Mouse (Mus musculus) forebrain, embryonic 12.5 days (tissue): ENCODE measurements at regions not wholly inside any gene's neighbourhood (a gene's known extent, or its start where the extent isn't known, plus 50 kb on each side); places are given as distances from the start of the nearest gene placed in this dataset.

Experiments
- ATAC-seq: fragments of 200-750 bp; cut with Nextera tagmentation; 2 replicates; pipeline ENCODE4 v1.8.0; 2017; ENCODE audit warnings: moderate TSS enrichment; ENCODE audit not compliant: low FRiP score
- H3K27ac ChIP-seq: fragments of 300-500 bp; sonication (generic); 2 replicates; pipeline ENCODE4 v1.5.1; 2016; ENCODE audit warnings: mild to moderate bottlenecking
- H3K27me3 ChIP-seq: fragments of 300-500 bp; sonication (generic); 2 replicates; pipeline ENCODE4 v1.6.1; 2016; ENCODE audit warnings: mild to moderate bottlenecking
- H3K36me3 ChIP-seq: fragments of 300-500 bp; sonication (generic); replicated peaks from 2 replicates; pipeline ENCODE4 v1.6.1; 2016; ENCODE audit warnings: mild to moderate bottlenecking
- H3K4me1 ChIP-seq: fragments of 300-500 bp; sonication (generic); 2 replicates; pipeline ENCODE4 v1.6.1; 2016
- H3K4me2 ChIP-seq: fragments of 300-500 bp; sonication (generic); 2 replicates; pipeline ENCODE4 v1.6.1; 2016; ENCODE audit warnings: mild to moderate bottlenecking, moderate library complexity
- H3K4me3 ChIP-seq: fragments of 300-500 bp; sonication (generic); replicated peaks from 2 replicates; pipeline ENCODE4 v1.5.1; 2016; ENCODE audit warnings: mild to moderate bottlenecking
- H3K9ac ChIP-seq: fragments of 300-500 bp; sonication (generic); 2 replicates; pipeline ENCODE4 v1.6.1; 2016; ENCODE audit warnings: mild to moderate bottlenecking
- H3K9me3 ChIP-seq: fragments of 300-500 bp; sonication (generic); 2 replicates; pipeline ENCODE4 v1.6.1; 2016
- WGBS: fragments of 180-500 bp; shearing (Covaris S2); methylation state at CpG from one replicate; pipeline ENCODE4 v1.1.7; 2016; 5-methylcytosine and 5-hydroxymethylcytosine counted together

GRCm38 (mm10) chr16:88412287-88412686 lies 94.5 kb downstream of the Cldn17 start:
- H3K9ac ChIP-seq = no peak overlapping the region
- no peak for ATAC-seq
- H3K27ac ChIP-seq = no peak overlapping the region
- H3K4me2 ChIP-seq = no peak overlapping the region
- 88% methylated on average over 1 of the region's 1 CpGs for WGBS
- no peaks in the 10 kb centered on the region for H3K4me1 ChIP-seq
- no peaks in the 10 kb centered on the region for H3K9me3 ChIP-seq
- no peaks in the 10 kb centered on the region for H3K36me3 ChIP-seq
- H3K4me3 ChIP-seq = no peak overlapping the region
- no peaks in the 10 kb centered on the region for H3K27me3 ChIP-seq

DNA sequence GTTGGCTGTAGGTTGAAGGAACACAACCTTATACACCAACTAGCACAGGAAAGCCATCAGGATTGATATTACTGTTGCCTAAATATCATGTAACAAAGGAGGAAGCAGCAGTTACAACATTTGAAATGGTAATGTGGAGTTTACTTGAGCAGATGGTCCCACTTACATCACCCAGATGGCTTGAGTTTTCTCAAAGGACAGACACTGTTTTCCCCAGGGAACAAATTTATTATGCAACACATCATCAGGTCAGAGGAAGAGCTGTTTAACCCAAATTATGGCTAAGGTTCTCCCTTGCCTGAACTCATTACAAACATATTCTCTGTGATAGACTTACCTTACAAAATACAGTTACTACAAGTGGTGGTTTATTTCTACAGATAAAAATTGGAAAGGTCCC lies 98.6 kb downstream of the Cldn17 start:
- Histone ChIP-seq H3K9ac (no peak overlapping the region), H3K27ac (no peak overlapping the region), H3K36me3 (no peaks in the 10 kb centered on the region), H3K27me3 (no peaks in the 10 kb centered on the region), H3K4me3 (no peak overlapping the region), H3K4me2 (no peak overlapping the region), H3K9me3 (no peaks in the 10 kb centered on the region), H3K4me1 (no peaks in the 10 kb centered on the region)
- ATAC-seq = no peak

DNA sequence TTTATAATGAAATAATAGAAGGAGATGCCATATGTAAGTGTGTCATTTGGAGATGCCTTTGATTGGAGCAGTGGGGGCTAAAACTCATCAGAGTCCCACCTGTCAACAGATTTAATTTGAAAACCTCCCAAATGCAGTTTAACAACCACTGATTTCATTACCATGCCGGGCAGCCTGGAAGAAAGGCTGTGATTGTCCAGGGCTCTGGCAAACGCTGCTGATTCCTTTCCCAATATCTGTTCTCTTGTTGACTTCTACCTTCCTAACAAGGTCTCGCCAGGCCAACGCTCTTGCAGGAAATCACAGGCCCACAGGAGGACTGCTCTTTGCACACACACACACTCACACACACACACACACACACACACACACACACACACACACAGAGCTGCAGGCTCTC lies 102.4 kb downstream of the Cldn17 start:
- Histone ChIP-seq H3K9me3 (no peaks in the 10 kb centered on the region), H3K4me2 (no peak overlapping the region), H3K9ac (no peak overlapping the region), H3K4me1 (no peaks in the 10 kb centered on the region), H3K36me3 (no peaks in the 10 kb centered on the region), H3K27me3 (no peaks in the 10 kb centered on the region), H3K4me3 (no peak overlapping the region), H3K27ac (no peak overlapping the region)
- ATAC-seq = no peak
- 93% methylated on average over 4 of the region's 4 CpGs for WGBS

DNA sequence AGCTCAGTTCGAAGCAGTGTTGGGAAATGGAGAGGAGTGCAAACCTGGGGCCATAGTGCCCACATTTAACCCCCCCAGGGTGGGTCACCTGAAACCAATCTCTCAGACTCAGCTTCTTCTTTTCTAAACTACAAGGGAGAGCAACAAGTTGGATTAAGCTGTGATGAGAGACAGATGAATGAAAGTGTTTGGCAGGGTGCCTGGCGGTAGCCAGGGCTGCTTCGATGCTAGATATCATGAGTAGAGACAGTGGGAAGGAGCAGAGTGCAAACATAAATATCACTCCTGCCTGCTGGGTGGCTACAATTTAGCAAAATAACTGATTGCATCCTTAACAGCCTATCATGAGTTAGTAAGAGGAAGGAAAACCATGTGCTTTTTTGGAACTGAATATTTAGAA lies 106.9 kb downstream of the Cldn17 start:
- Histone ChIP-seq H3K9me3 (no peaks in the 10 kb centered on the region), H3K4me3 (no peak overlapping the region), H3K4me1 (no peaks in the 10 kb centered on the region), H3K4me2 (no peak overlapping the region), H3K36me3 (no peaks in the 10 kb centered on the region), H3K27me3 (no peaks in the 10 kb centered on the region), H3K9ac (no peak overlapping the region), H3K27ac (no peak overlapping the region)
- WGBS = 89% methylated on average over 3 of the region's 3 CpGs
- no peak for ATAC-seq

- no peak overlapping the region for H3K4me2 ChIP-seq
- no peak for ATAC-seq
- H3K4me1 ChIP-seq = no peaks in the 10 kb centered on the region
- no peaks in the 10 kb centered on the region for H3K9me3 ChIP-seq
- no peak overlapping the region for H3K4me3 ChIP-seq
- H3K36me3 ChIP-seq = no peaks in the 10 kb centered on the region
- WGBS = 51% methylated on average over 1 of the region's 1 CpGs
- no peak overlapping the region for H3K27ac ChIP-seq
- no peak overlapping the region for H3K9ac ChIP-seq
- no peaks in the 10 kb centered on the region for H3K27me3 ChIP-seq
Measured at GRCm38 (mm10) chr16:88392764-88393163, 102.7 kb upstream of the Grik1 start.

GRCm38 (mm10) chr16:88381605-88382279 lies 91.7 kb upstream of the Grik1 start:
- no peak overlapping the region for H3K4me2 ChIP-seq
- H3K27ac ChIP-seq = 0 out of 2 replicates have a peak overlapping the region, but pooled peaks have one; percentile 36

GRCm38 (mm10) chr16:88375622-88376021 lies 85.6 kb upstream of the Grik1 start:
- Histone ChIP-seq H3K4me2 (no peak overlapping the region), H3K9me3 (no peaks in the 10 kb centered on the region), H3K4me3 (no peak overlapping the region), H3K36me3 (no peaks in the 10 kb centered on the region), H3K27me3 (no peaks in the 10 kb centered on the region), H3K9ac (no peak overlapping the region), H3K27ac (no peak overlapping the region), H3K4me1 (no peaks in the 10 kb centered on the region)
- no peak for ATAC-seq
- WGBS = 85% methylated on average over 5 of the region's 5 CpGs

More at GRCm38 (mm10) chr16:88381605-88382279, 91.7 kb upstream of the Grik1 start:
- no peak overlapping the region for H3K4me3 ChIP-seq
- H3K4me1 ChIP-seq = peaks cover 7% of the 10 kb centered on the region
- 3% methylated on average over 2 of the region's 2 CpGs for WGBS
- H3K36me3 ChIP-seq = no peaks in the 10 kb centered on the region
- H3K9ac ChIP-seq = no peak overlapping the region
- H3K27me3 ChIP-seq = no peaks in the 10 kb centered on the region
- 0 out of 2 replicates have a peak, but pooled peaks have one; percentile 55 for ATAC-seq
- H3K9me3 ChIP-seq = no peaks in the 10 kb centered on the region

GRCm38 (mm10) chr16:88374612-88375011 lies 84.5 kb upstream of the Grik1 start:
- WGBS = 43% methylated on average over 2 of the region's 2 CpGs
- Histone ChIP-seq H3K27me3 (no peaks in the 10 kb centered on the region), H3K9ac (no peak overlapping the region), H3K4me2 (no peak overlapping the region), H3K9me3 (no peaks in the 10 kb centered on the region), H3K4me3 (no peak overlapping the region), H3K27ac (no peak overlapping the region), H3K4me1 (no peaks in the 10 kb centered on the region), H3K36me3 (no peaks in the 10 kb centered on the region)
- ATAC-seq = no peak

GRCm38 (mm10) chr16:88372034-88372433 lies 82.0 kb upstream of the Grik1 start:
- Histone ChIP-seq H3K4me1 (no peaks in the 10 kb centered on the region), H3K27ac (no peak overlapping the region), H3K36me3 (no peaks in the 10 kb centered on the region), H3K4me2 (no peak overlapping the region), H3K27me3 (no peaks in the 10 kb centered on the region), H3K4me3 (no peak overlapping the region), H3K9ac (no peak overlapping the region), H3K9me3 (no peaks in the 10 kb centered on the region)
- WGBS = 31% methylated on average over 7 of the region's 7 CpGs
- peak; percentile 81 for ATAC-seq

DNA sequence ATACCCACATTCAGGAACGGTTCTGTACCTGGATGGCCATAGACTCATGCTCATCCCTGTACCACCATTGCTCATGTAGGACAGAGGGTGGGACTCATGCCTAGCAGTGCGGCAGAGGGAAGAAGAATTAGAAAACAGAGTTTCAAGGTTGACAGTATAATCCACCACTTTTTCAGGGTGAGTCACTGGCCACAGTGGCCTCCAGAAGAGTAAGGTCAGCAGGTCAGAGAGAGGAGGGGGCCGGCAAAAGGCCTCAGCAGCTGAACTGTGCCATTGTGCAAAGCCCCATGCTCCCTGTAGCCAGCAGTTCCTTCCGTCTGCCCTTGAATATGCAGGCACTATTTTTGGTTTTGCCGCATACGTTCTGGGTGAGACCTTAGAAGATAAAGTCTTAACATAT lies 78.1 kb upstream of the Grik1 start:
- Histone ChIP-seq H3K9ac (no peak overlapping the region), H3K27me3 (no peaks in the 10 kb centered on the region), H3K27ac (no peak overlapping the region), H3K4me2 (no peak overlapping the region), H3K4me3 (no peak overlapping the region), H3K36me3 (no peaks in the 10 kb centered on the region), H3K4me1 (no peaks in the 10 kb centered on the region), H3K9me3 (no peaks in the 10 kb centered on the region)
- WGBS = 68% methylated on average over 6 of the region's 6 CpGs
- no peak for ATAC-seq

- Histone ChIP-seq H3K4me1 (no peaks in the 10 kb centered on the region), H3K36me3 (no peaks in the 10 kb centered on the region), H3K4me2 (no peak overlapping the region), H3K27ac (no peak overlapping the region), H3K9me3 (no peaks in the 10 kb centered on the region), H3K4me3 (no peak overlapping the region), H3K27me3 (no peaks in the 10 kb centered on the region), H3K9ac (no peak overlapping the region)
- 88% methylated on average over 1 of the region's 1 CpGs for WGBS
- ATAC-seq = no peak
Measured at GRCm38 (mm10) chr16:88367162-88367561, 77.1 kb upstream of the Grik1 start.

DNA sequence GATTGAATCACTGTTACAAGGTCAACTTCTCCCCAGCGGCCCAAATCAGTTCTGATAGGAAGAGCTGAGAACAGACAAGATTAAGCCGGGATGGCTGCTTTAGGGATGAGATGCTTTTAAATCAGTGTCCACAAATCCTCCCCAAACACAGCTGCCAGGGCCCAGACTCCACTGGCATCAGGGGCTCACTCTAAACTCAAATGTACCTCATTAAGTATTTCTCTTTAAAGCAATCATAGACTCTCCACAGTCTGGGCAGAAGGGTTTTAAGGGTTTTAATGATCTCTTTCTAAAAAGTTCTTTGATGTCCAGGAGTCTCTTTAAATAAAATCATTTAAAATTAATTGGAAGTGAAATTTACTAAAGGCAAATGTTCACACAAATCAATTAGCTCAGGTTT lies 70.0 kb upstream of the Grik1 start:
- H3K4me2 ChIP-seq = no peak overlapping the region
- H3K4me1 ChIP-seq = no peaks in the 10 kb centered on the region
- H3K27me3 ChIP-seq = no peaks in the 10 kb centered on the region
- H3K27ac ChIP-seq = no peak overlapping the region
- H3K9me3 ChIP-seq = no peaks in the 10 kb centered on the region
- WGBS = 29% methylated on average over 2 of the region's 2 CpGs
- H3K9ac ChIP-seq = no peak overlapping the region
- H3K36me3 ChIP-seq = no peaks in the 10 kb centered on the region
- no peak overlapping the region for H3K4me3 ChIP-seq
- ATAC-seq = peak; percentile 60; the same call in 1 of the 2 replicates
